Mouse (Mus musculus) erythroblast, embryonic 14.5 days (primary cell): ENCODE measurements around the gene Manbal. TPM values are rescaled to one million over a fixed set of nuclear protein-coding genes. Genes with fewer than 3 reads are reported as not detected.

ENCODE experiments used
- H3K27me3 ChIP-seq: 2 replicates; pipeline ENCODE4 v1.6.1; 2012; ENCODE audit warnings: inconsistent platforms; ENCODE audit not compliant: control insufficient read depth
- H3K36me3 ChIP-seq: 2 replicates; pipeline ENCODE4 v1.6.1; 2012; ENCODE audit warnings: mild to moderate bottlenecking, inconsistent platforms; ENCODE audit not compliant: control insufficient read depth
- H3K4me1 ChIP-seq: 2 replicates; pipeline ENCODE4 v1.6.1; 2012; ENCODE audit warnings: inconsistent platforms; ENCODE audit not compliant: control insufficient read depth
- H3K4me3 ChIP-seq: replicated peaks from 2 replicates; pipeline ENCODE3; 2012; ENCODE audit warnings: moderate library complexity, mild to moderate bottlenecking, inconsistent platforms
- H3K9me3 ChIP-seq: 2 replicates; pipeline ENCODE4 v1.6.1; 2012; ENCODE audit warnings: low read length, inconsistent platforms, mixed read lengths; ENCODE audit not compliant: control insufficient read depth
- GATA1 ChIP-seq: IDR thresholded peaks from 2 replicates; pipeline ENCODE4 v1.6.1; 2012; ENCODE audit warnings: low read length, inconsistent platforms, mixed read lengths
- TAL1 ChIP-seq: IDR thresholded peaks from 3 replicates; pipeline ENCODE4 v1.6.1; 2012; ENCODE audit warnings: low read length, inconsistent platforms, mixed read lengths
- polyA plus RNA-seq: library from polyadenylated mRNA; stranded (reverse); fragments of >175 nt; gene quantifications from 2 replicates; pipeline ENCODE4 v1.2.3, GENCODE M21; 2012

Gene Manbal
- polyA plus RNA-seq, 1 experiment = 3.7 TPM

DNA sequence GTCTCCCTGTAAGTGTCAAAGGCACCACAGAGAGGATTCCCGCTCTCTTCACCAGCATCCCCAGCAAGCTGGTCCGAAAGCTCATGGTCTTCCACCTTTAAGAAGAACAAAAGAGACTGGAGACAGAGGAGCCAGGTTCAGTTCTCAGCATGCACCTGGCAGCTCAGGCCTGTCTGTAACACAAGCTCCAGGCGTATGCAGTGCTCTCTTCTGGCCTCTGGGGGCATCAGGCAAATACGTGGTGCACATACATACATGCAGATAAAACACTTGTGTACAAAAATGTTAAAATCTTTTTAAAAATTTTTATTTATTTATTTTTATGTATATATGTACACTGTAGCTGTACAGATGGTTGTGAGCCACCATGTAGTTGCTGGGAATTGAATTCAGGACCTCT lies 31.1 kb downstream of the Manbal start:
- TF ChIP-seq TAL1 (no peak), GATA1 (no peak)
- Histone ChIP-seq H3K9me3 (no peaks in the 10 kb centered on the region), H3K27me3 (no peaks in the 10 kb centered on the region), H3K4me1 (no peaks in the 10 kb centered on the region), H3K4me3 (no peak overlapping the region), H3K36me3 (peaks cover 33% of the 10 kb centered on the region)

- no peaks in the 10 kb centered on the region for H3K9me3 ChIP-seq
- H3K4me3 ChIP-seq = no peak overlapping the region
- TF ChIP-seq GATA1 (no peak), TAL1 (no peak)
- H3K36me3 ChIP-seq = peaks cover 32% of the 10 kb centered on the region
- H3K4me1 ChIP-seq = no peaks in the 10 kb centered on the region
- no peaks in the 10 kb centered on the region for H3K27me3 ChIP-seq
Observed at GRCm38 (mm10) chr2:157399797-157400196, 32.4 kb downstream of the Manbal start.

DNA sequence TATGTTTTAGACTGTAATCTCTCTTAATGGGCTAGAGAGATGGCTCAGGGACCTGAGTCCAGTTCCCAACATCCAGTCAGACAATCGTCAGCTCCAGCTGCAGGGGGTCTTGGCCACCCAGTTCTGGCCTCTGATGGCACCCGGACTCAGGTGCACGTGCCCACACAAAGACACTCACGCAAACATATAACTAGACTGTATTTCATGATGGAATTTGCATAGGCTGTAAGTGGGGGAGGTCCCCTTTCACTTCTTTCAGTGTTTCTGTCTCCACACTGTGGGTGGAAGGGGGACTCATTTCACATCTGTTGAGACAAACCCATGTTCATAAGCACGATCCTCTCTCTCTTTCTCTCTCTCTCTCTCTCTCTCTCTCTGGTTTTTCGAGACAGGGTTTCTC lies 33.1 kb downstream of the Manbal start:
- Histone ChIP-seq H3K4me3 (no peak overlapping the region), H3K27me3 (no peaks in the 10 kb centered on the region), H3K4me1 (no peaks in the 10 kb centered on the region), H3K9me3 (no peaks in the 10 kb centered on the region), H3K36me3 (peaks cover 26% of the 10 kb centered on the region)
- no peak for TF ChIP-seq TAL1
- TF ChIP-seq GATA1 = no peak

GRCm38 (mm10) chr2:157401261-157401660 lies 33.9 kb downstream of the Manbal start:
- TF ChIP-seq GATA1 (no peak), TAL1 (no peak)
- Histone ChIP-seq H3K9me3 (no peaks in the 10 kb centered on the region), H3K27me3 (no peaks in the 10 kb centered on the region), H3K4me1 (no peaks in the 10 kb centered on the region), H3K4me3 (no peak overlapping the region), H3K36me3 (peaks cover 18% of the 10 kb centered on the region)

DNA sequence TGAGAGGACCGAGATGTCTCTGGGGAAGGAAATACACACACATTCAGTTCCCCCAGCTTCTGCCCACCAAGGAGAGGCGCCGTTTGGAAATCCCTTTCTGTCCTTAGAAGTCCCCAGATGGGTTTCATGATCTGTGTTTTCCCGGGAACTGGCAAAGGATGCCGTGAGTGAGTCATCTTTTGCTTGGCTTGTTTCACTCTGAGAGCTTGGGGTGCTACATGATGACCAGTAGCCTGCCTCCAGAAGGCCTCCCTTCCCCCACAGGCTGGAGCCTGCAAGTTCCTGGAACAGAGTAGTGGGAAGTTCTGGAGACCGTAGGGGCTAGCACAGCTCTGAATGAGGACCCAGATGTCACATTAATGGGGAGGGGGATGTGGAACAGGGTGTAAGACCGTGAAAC lies 40.2 kb downstream of the Manbal start:
- H3K27me3 ChIP-seq = no peaks in the 10 kb centered on the region
- H3K4me1 ChIP-seq = no peaks in the 10 kb centered on the region
- TF ChIP-seq GATA1 (no peak), TAL1 (no peak)
- no peaks in the 10 kb centered on the region for H3K9me3 ChIP-seq
- H3K36me3 ChIP-seq = no peaks in the 10 kb centered on the region
- H3K4me3 ChIP-seq = no peak overlapping the region

DNA sequence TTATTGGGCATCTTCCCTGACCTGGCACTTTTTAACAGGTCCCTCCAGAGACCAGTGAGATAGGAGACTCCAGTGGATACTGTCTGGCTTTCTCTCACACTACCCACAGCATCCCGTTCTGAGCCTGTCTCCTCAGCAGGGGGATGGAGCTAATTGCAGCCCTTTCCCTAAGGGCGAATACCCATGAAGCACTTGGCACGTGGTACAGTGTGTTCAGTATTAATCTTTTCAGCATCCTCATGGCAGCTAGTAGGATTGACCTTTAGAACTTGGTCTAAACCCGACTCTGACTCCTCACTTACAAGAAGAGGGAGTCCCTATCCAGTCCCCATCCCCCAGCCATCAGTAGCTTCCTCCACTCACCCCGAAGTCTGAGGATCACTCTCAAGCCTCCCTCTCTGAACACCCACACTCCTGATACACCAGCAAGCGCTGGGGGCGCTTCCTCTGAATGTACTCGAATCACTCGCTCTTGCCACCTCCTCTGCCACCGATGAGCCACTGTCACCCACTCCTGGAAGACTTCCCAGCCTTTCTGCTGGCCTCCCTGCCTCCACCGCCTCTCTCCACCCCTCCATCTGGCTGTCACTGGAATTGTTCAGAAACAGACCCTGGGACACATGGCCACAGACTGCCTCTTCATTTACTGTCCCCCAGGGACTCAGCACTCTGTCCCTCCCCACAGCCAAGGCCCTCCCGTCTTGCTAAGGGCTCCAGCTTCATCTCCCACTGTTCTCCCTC lies 42.6 kb downstream of the Manbal start:
- Histone ChIP-seq H3K9me3 (no peaks in the 10 kb centered on the region), H3K4me3 (no peak overlapping the region), H3K27me3 (no peaks in the 10 kb centered on the region), H3K4me1 (no peaks in the 10 kb centered on the region), H3K36me3 (no peaks in the 10 kb centered on the region)
- no peak for TF ChIP-seq TAL1
- no peak for TF ChIP-seq GATA1

- Histone ChIP-seq H3K27me3 (no peaks in the 10 kb centered on the region), H3K36me3 (no peaks in the 10 kb centered on the region), H3K9me3 (no peaks in the 10 kb centered on the region), H3K4me3 (no peak overlapping the region), H3K4me1 (no peaks in the 10 kb centered on the region)
- TF ChIP-seq GATA1 (no peak), TAL1 (no peak)
Observed at GRCm38 (mm10) chr2:157411151-157411693, 43.8 kb downstream of the Manbal start.

DNA sequence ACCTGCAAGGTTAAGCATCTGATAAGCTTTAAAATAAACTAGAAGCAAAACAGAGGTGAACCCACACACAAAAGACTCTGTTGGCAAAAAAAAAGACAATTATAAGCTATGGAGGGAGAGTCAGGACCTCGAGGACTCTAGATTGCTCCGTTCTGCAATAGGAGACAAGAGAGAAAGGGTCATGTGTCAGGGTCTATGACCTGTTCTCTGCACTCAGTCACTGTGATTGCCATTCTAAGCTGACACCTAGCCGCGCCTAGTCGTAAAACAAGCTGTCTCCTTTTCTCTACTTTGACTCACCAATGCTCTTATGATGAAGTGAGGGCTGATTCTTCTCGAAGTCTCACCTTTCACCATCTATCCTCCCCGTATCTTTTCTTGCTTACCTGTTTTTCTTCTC lies 45.1 kb downstream of the Manbal start:
- no peaks in the 10 kb centered on the region for H3K4me1 ChIP-seq
- H3K9me3 ChIP-seq = no peaks in the 10 kb centered on the region
- no peaks in the 10 kb centered on the region for H3K36me3 ChIP-seq
- no peaks in the 10 kb centered on the region for H3K27me3 ChIP-seq
- TF ChIP-seq TAL1 (no peak), GATA1 (no peak)
- H3K4me3 ChIP-seq = no peak overlapping the region

- TF ChIP-seq TAL1 = no peak
- no peak for TF ChIP-seq GATA1
Observed at GRCm38 (mm10) chr2:157417229-157417628, 49.8 kb downstream of the Manbal start.

More at GRCm38 (mm10) chr2:157417229-157417628, 49.8 kb downstream of the Manbal start:
- Histone ChIP-seq H3K4me1 (no peaks in the 10 kb centered on the region), H3K27me3 (no peaks in the 10 kb centered on the region; the same call in 1 of the 2 replicates), H3K4me3 (no peak overlapping the region), H3K9me3 (no peaks in the 10 kb centered on the region), H3K36me3 (no peaks in the 10 kb centered on the region)
